Mouse (Mus musculus) adrenal gland, postnatal 14 days (tissue): ENCODE results near the gene Gmcl1. TPM values are rescaled to one million over a fixed set of nuclear protein-coding genes. Genes with fewer than 3 reads are reported as not detected.

ENCODE experiments used
- DNase-seq: peaks from one replicate; pipeline ENCODE4 v3.0.0; 2021; ENCODE audit warnings: mixed read lengths
- total RNA-seq: library from RNA; stranded (reverse); gene quantifications from 2 replicates; pipeline ENCODE4 v1.2.3, GENCODE M21; 2021

Gmcl1 gene
- total RNA-seq, 1 experiment from 2014 or later = 16.2 TPM

DNA sequence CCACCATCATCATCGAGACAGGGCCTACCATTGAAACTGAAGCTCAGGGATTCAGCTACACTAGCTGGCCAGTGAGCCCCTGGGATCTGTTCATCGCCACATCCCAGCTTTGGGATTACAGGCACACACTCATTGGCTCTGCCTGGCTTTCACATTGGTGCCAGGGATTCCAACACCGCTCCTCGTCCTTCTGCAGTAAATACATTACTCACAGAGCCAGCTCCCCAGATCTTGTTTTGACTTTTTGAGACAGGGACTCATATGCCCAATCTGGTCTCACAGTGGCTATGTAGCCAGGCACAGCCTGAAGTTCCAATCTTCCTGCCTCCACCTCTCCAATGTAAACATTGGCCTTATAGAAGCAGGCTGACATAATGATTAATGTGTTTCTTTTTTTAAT, 3.1 kb upstream of the Gmcl1 start:
- DNase-seq = peak; percentile 37

DNA sequence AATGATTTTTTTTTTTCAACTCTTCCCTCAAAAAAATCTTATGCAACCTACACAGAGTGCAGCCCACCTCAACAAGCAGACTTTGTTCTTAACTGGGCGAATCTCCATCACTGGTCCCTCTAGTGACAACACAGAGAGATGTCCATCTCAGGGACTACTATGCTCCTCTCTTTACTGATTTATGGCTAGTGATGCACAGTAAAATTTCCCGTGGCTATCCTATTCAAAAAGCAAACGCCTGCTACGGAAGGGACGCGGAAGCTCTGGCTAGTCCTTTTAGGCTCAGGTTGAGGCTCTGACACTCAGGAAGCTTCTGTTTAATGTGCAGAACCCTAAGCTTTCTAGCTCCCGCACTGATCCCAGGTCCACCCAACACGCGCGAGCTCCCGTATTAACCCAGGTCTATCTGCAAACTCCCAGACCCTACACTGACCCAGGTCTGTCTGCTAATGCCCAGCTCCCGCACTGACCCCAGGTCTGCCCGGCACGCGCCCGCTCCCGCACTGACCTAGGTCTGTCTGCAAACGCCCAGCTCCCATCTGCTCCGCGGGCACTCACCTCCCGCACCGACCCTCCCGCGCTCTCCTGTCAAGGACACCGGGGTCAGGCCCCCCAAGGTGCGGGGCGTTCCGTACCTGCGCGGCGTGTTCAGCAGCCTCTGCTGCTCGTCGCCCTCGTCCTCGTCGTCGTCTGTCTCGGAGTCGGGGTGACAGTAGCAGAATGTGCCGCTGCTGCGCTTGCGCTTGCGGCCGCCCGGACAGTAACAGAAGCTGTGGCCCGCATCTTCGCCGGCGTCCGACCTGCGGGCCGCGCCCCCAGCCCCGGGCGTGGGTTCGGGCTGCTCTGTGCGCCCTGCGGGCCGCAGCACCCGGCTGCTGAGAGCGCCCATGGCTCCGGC, 658 bp downstream of the Gmcl1 start:
- DNase-seq = no peak

DNA sequence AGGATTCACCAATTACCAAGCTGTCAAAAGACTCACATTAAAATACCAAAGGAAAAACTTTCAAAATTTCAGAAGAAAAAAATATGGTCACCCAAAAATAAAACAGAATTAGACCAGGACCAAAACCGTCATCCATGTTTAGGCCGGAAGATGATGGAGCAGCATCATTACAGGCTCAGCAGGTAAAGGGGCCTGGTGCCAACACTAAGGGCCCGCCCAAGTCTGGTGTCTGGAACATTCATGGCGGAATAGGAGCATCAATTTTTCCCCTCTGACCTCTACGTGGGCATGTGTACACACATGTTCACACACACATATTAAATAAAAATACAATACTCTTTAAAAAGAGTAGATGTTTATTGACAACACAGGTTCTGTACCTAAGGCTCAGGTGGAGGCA, 4.5 kb downstream of the Gmcl1 start:
- DNase-seq = no peak

DNA sequence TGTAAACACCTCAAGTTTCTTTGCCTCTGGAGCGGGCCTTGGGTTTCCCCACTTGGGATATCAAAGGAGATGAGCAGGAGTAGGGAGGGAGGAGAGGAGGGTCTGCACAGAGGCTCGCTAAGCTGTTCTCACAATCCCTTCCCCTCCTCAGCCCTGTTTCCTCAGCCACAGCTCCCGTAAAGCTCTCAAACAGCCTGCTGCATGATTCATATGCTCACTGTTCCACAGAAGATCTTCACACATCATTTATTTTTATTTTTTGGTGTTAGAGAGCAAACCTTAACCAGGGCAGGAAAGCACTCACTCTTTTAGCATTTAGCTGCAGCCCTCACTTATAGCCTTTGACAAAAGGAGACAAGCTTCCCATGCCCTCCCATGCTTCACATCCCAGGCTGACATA, 11.2 kb downstream of the Gmcl1 start:
- no peak for DNase-seq

DNA sequence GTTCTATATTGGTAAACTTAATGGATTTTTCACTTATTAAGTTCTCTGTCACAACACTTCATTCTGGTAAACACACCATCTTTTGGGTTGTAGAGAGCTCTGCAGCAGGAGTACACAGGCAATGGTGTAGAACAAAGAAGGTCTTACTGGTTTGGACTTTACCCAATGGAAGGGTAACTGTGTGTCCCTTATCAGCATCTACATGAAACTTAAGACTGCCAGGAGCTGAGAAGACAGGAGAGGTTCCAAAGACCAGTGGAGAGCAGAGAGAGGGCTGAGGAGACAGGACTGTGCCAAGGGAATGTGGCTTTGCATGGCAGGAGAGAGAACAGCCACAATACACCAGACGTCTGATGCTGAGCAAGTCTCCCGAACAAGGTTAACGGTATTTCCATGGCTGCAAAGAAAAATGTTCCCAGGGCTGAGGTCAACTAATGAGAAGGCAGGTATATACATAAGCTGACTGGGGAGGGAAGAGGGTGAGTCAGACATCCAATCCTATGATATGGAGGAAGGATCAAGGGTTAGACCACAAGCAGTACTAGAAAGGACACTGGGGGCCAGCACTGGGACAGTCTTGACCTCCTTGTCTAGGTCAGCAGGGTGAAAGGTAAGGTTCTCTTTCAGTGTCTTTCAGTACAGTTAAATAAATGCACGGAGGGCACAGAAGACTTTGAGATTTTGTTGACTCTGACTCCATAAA, 25.0 kb downstream of the Gmcl1 start:
- no peak for DNase-seq

DNA sequence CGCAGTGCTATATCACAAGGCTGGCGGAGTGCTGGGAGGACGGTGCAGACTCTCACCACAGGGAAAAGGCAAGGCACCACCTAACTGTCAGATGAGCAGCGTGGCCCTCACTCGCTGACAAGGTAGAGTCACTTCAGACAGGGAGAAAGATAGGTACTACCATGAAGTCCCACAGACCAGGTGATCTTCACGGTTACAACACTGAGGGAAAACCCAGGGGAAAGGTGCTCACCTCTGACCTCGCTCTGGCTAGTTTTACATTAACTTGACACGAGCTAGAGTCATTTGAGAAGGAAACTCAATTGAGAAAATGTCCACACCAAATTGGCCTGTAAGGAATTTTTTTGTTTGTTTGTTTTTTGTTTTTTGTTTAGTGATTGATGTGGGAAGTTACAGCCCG, 30.6 kb downstream of the Gmcl1 start:
- no peak for DNase-seq

DNA sequence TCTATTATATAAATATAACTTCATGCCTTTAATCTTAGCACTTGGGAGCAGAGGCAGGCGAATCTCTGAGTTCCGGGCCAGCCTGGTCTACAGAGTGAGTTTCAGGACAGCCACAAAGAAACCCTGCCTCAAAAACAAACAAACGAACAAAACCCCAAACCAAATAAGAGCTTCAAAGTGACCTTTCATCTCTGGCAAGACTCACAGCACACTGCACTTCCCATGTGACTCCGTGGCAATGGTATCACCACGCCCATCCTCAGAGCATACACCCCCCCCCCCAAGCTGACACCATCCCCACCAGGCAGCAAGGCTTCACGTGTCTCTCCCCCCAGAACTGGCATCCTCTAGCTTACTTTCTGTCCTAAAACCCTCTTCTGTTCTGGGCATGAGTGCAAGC, 35.3 kb downstream of the Gmcl1 start:
- no peak for DNase-seq

DNA sequence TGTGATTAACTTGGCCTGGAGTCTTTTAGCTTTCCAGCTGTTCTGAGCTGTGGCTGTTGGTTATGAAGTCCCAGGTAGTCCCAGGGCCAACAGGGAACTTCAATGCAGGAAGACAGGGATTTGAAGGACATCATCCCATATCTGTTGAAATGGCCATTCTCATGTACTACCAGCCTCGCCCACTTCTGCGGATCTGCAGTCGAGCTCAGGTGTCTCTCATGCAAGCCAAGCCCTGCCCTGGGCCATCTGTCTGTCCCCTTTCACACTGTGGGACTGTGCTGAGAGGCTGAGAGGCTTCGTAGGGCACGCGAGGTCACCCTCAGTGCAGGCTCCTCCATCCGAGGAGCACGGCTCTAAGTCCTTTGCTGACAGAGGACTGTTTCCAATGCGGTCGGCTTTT, 37.0 kb downstream of the Gmcl1 start:
- DNase-seq = no peak

DNA sequence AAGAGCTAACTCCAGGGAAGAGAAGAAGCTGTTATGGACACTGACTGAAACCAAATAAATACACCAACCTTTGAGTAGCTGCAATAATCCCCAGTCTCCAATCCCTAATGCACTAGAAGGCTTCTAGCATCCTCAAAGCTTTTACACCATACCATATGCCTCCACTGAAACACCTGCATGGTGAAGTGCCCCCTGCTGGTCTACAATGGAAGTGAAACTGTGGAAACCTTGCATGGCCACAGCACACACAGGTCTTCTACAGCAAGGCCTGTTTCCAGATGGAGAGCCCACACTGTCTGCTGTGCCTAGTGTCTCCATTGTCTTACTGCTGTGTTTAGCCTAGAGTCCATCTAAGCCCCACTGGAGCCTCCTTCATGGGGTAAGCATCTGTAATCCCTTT, 38.7 kb downstream of the Gmcl1 start:
- DNase-seq = peak; percentile 79

DNA sequence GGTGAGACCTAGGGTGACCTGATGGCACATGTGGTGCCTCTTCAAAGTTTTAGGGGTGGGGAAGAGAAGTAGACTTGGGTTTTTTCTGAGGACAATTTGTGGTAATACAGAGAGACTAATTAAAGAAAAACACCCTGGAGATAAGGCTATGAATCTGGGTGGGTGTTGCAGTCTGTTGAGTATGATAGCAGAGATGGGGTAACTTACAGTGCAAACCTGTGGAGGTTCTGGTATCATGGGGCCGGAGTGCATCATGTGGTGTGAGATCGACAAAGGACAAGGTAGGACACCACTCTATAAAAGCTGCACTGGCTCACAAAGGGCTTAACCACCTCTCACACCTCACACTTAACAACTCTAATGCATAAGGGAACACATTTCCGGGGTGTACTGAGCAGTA, 43.5 kb downstream of the Gmcl1 start:
- DNase-seq = no peak

DNA sequence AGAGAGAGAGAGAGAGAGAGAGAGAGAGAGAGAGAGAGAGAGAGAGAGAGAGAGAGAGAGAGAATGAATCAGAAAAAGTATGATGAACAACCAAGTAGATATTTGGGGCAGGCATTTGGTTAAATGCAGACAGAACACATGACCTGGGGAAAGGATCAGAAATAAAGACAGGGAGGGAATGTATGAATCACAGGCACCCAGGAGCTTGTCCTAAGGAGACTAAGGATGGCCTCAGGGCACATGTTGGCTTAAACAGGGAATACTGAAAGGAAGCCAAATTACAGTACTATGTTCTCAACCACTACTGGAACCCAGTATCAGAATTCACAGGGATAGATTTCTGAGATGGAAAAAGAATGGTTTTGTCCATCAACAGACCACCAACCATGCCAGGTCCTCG, 46.2 kb downstream of the Gmcl1 start:
- no peak for DNase-seq

DNA sequence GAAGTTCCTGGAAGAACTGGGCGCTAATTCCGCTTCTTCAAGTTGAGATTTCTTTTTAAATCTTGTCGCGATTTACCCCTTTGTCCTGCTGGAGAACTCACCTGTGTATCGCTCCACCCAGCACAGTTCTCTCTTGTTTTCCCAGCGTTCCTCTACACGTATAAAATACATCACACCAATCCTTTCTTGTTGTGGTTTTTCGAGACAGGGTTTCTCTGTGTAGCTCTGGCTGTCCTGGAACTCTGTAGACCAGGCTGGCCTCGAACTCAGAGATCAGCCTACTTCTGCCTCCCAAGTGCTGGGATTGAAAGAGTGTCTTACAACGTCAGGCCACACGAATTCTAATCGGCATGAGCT, 48.5 kb downstream of the Gmcl1 start:
- DNase-seq = no peak

DNA sequence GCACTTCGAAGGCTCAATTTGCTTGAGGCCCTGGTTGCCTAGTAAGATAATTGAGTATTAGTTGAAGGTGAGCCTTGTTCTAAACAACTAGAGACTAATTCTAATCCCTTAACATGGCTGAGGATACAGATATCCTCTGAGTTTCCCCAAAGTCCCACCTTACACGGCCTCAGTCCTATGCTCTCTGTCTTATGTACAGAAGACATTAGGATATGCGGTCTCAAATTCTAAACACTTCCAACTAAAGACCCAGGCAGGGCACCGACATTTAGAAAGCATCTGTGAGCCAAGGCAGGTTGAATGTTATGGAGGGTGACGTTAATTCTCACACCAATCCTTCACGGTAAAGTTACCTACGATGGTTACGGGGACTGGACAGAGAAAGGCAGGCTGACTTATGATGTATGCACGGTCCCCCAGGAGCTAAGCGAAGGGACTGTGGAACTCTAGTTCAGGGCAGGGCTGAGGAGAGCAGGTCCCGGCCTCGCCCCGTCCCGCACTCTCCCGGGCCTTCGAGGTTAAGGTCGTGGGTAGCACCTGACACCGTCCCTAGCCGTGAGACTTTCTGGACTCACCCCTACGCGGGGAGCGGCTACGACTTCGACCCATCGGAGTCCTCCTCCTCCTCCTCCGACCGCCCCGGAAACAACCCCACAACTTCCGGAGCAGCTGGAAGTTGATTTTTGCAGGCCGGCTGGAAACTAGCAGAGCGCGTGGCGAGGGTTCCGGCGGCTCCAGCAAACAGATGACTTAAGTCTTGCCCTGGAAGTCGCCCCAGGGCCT, 49.1 kb downstream of the Gmcl1 start, which contains the start of gene Snrnp27:
Gene Snrnp27, minus strand, starts transcription at position 651 of the 783 bp plus-strand sequence.
- peak; percentile 95 for DNase-seq

DNA sequence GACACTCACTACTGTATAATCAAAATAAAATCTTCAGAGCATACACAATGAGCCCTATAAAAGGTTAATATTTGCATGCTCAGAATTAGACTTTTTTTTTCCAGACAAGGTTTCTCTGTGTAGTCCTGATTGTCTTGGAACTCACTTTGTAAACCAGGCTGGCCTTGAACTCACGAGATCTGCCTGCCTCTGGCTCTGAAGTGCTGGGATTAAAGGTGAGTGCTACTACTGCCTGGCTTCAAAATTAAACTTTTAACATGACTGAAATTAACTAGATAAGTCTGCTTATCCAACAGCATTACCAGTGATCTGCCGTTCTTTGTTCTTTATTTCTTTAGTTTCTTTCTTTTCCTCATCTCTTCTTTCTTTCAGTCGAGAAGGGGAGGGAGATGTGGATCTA, 51.9 kb downstream of the Gmcl1 start:
- DNase-seq = no peak

DNA sequence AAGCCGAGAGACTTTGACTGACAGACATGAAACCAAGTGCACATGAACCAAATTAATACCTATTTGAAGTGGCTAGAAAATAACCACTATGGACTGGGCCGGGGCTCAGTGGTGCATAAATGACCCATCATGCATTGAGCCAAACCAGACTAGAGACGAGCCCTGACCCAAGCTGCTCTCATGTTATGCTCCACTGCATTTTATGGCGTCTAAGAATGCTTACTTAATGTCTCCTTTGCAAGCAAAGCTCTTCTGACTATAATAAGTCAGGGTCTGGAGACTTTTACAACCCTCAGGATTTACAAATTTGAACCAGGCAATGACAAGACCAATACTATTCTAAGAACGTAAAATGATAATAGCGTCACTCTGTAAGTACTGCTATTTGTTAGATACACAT, 54.8 kb downstream of the Gmcl1 start:
- DNase-seq = no peak

DNA sequence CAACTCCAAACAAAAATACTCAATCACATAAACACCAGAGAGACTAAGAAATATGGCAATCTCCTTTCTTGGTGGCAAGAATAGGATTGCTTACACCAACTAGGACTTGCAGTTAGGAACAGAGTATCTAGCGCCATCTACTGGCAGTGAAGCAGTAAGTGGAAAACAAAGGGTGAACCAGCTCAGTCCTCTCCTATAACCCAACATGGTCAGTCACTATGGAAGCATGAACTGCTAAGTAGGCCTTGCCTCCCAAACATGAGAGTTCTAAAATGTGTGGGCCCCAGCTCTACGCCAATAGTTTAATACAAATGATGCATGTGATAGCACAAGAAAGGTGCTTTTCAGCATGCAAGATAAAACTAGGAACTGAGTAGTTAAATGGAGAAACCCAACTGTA, 62.3 kb downstream of the Gmcl1 start:
- peak; percentile 66 for DNase-seq

DNA sequence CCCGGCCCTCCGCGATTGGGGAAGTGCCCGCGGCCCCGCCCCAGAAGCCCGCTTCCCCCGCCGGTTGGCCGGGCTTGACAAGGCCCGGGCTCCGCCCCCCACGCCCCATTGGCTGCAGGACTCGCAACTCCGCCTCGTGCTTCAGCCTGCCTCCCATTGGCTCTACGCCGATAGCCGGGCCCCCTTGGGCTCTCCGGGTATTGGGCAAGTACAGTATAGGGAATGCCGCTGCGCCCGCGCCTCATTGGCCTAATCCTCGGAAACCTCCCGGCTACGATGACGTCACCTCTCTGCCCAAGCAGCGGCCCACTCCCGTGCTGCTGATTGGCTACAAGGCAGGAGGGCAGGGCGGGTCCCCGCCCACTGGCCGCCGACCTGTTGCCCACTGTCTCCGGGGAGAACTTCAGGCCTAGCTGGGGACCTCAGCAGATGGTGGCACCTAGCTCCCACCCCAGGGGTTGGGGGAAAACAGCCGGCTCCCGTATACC, 63.9 kb downstream of the Gmcl1 start:
- DNase-seq = peak; percentile 100

DNA sequence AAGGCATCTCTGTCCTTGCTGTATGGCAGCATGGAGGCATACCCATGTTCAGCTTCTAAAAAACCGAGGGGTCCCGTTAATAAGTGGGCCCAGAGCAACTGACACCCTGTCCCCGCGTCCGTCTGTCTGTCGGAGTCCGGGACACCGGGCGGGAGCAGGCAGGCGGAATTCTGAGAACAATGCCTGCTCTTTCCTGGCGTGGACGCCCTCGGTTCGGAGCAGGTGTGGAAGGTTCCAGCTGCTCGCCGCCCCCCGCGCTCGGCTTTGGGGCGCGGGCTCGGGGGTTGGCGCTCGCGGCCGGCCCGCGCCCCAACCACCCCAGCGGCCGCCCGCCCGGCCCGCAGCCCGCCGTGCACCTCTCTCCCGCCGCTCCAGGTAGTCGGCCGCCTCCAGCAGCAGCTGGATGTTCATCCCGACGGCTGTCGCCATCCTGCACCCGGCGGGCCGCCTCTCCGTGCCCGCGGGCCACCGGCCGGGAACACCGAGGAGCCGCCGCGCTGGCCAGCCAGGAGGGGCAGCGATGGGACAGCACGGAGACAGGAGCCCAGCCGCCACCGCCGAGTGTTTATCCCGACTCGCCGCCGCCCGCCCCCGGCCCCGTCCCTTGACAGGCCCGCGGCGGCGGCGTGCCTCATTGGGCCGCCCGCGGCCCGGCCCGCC, 64.5 kb downstream of the Gmcl1 start, which contains the start of gene Mxd1:
Gene Mxd1, minus strand, starts transcription at position 582 of the 660 bp plus-strand sequence.
- DNase-seq = no peak

DNA sequence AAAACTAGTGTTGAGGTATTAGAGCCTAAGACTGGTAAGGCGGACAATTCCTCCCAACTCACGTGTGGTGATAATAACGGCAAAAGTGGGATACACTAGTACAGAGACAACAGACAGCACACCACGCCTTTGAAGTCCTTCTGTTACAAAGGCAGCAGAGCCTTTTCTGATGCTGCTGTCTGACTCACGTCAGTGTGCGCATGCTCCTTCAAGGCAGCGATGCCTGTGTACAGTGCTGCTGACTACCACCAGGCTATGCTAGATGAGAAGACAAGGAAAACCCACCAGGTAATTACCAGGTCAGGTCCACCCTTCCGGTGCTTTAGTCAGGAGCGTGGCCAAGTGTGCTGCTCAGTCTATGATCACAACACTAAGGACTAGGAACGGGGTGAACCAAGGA, 66.1 kb downstream of the Gmcl1 start:
- no peak for DNase-seq

DNA sequence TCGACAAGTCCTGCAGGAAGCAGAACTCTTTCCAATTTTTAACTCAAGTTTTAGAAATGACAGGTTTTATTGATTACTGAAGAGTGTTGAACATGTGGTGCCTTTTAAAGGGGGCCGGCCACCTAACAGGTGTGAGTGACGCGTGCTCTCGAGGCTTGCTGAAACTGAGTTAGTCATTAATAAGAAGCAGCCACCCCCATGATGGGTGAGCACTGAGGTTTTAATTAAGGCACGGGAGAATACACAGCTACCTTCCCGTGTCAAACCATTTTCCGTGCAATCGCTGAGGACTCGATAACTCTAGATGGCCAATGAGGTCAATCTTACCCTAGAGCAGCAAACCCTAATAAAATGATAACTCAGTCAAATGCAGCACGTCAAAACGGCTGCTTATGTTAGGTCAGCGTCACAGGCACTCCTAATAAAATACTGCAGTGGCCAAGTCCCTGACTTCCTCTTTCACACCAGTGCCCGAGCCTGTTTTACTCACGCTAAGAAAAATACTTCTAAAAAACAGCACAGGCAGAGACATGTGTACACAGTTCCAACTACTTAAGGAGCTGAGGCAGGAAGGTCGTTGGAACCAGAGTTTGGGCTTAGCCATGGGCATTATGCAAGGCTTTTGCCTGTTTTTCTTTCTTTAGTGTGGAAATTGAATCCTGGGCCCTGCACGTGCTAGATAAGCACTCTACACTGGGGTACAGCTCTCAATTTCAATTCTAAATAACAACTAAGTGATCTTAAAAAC, 67.4 kb downstream of the Gmcl1 start:
- DNase-seq = no peak

DNA sequence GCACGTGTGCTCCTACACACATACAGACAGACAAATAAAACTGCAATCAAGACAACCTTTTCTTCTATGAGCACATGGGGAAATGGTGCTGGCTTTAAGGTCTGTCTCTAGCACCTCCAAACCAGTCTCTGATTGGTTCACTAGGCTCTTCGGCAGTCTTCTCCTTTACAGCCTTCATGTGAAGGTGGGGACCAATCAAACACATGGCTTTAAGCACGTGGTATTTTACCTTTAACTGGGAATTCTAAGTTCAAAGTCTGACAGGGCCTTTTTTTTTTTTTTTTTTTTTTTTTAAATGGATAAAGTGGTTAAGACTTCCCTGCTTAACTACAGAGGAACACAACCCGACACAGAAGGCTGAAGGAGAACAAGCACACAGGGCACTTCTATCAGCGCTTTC, 68.1 kb downstream of the Gmcl1 start:
- no peak for DNase-seq
